Mouse (Mus musculus): Measurements from ENCODE around the gene Cep85l. TPM values are rescaled to one million over a fixed set of nuclear protein-coding genes. Genes with fewer than 3 reads are reported as not detected.

Cep85l gene
- polyA plus RNA-seq, 1 experiment from 2014 or later, result 2.0 TPM

GRCm38 (mm10) chr10:53414092-53415085, 34.6 kb upstream of the Cep85l start:
- no peak overlapping the region for H3K9ac ChIP-seq
- H3K27me3 ChIP-seq, result no peaks in the 10 kb centered on the region
- no peak overlapping the region for H3K4me3 ChIP-seq (replicated peaks)
- H3K4me2 ChIP-seq, result no peak overlapping the region
- no peaks in the 10 kb centered on the region for H3K36me3 ChIP-seq (replicated peaks)
- no peaks in the 10 kb centered on the region; the same call in 1 of the 2 replicates for H3K4me1 ChIP-seq (replicated peaks)
- no peaks in the 10 kb centered on the region for H3K9me3 ChIP-seq (replicated peaks)
- no peak for ATAC-seq (ENCODE audit: insufficient read depth)
- 38% methylated on average over 6 of the region's 6 CpGs for WGBS (ENCODE audit: insufficient replicate concordance)
- H3K27ac ChIP-seq (replicated peaks), result no peak overlapping the region

- Histone ChIP-seq H3K4me3 (replicated peaks) (no peak overlapping the region), H3K27ac (replicated peaks) (no peak overlapping the region), H3K4me2 (no peak overlapping the region), H3K36me3 (replicated peaks) (no peaks in the 10 kb centered on the region), H3K9ac (no peak overlapping the region), H3K9me3 (replicated peaks) (no peaks in the 10 kb centered on the region), H3K27me3 (no peaks in the 10 kb centered on the region), H3K4me1 (replicated peaks) (no peaks in the 10 kb centered on the region; the same call in 1 of the 2 replicates)
- ATAC-seq (ENCODE audit: insufficient read depth), result no peak
- WGBS (ENCODE audit: insufficient replicate concordance), result 62% methylated on average over 3 of the region's 3 CpGs
Observed at GRCm38 (mm10) chr10:53412936-53413335, 33.2 kb upstream of the Cep85l start.

GRCm38 (mm10) chr10:53412165-53412564, 32.4 kb upstream of the Cep85l start:
- ATAC-seq (ENCODE audit: insufficient read depth), result no peak
- Histone ChIP-seq H3K27me3 (no peaks in the 10 kb centered on the region), H3K27ac (replicated peaks) (no peak overlapping the region), H3K36me3 (replicated peaks) (no peaks in the 10 kb centered on the region), H3K4me2 (no peak overlapping the region), H3K9me3 (replicated peaks) (no peaks in the 10 kb centered on the region), H3K4me3 (replicated peaks) (no peak overlapping the region), H3K9ac (no peak overlapping the region), H3K4me1 (replicated peaks) (no peaks in the 10 kb centered on the region; the same call in 1 of the 2 replicates)
- 55% methylated on average over 2 of the region's 2 CpGs for WGBS (ENCODE audit: insufficient replicate concordance)

- H3K4me2 ChIP-seq, result no peak overlapping the region
- WGBS (ENCODE audit: insufficient replicate concordance), result 54% methylated on average over 2 of the region's 2 CpGs
- no peaks in the 10 kb centered on the region for H3K36me3 ChIP-seq (replicated peaks)
- H3K27me3 ChIP-seq, result no peaks in the 10 kb centered on the region
- no peaks in the 10 kb centered on the region; the same call in 1 of the 2 replicates for H3K4me1 ChIP-seq (replicated peaks)
- no peak overlapping the region for H3K4me3 ChIP-seq (replicated peaks)
- H3K27ac ChIP-seq (replicated peaks), result no peak overlapping the region
- no peak for ATAC-seq (ENCODE audit: insufficient read depth)
- no peak overlapping the region for H3K9ac ChIP-seq
- no peaks in the 10 kb centered on the region for H3K9me3 ChIP-seq (replicated peaks)
Observed at GRCm38 (mm10) chr10:53410831-53411230, 31.1 kb upstream of the Cep85l start.

- WGBS (ENCODE audit: insufficient replicate concordance), result 65% methylated on average over 4 of the region's 4 CpGs
- 0 out of 2 replicates have a peak, but pooled peaks have one; percentile 28 for ATAC-seq (ENCODE audit: insufficient read depth)
Observed at GRCm38 (mm10) chr10:53407422-53407821, 27.7 kb upstream of the Cep85l start.

GRCm38 (mm10) chr10:53406845-53407244, 27.1 kb upstream of the Cep85l start:
- Histone ChIP-seq H3K4me2 (no peak overlapping the region), H3K4me1 (replicated peaks) (no peaks in the 10 kb centered on the region), H3K4me3 (replicated peaks) (no peak overlapping the region), H3K27me3 (no peaks in the 10 kb centered on the region), H3K9me3 (replicated peaks) (no peaks in the 10 kb centered on the region), H3K36me3 (replicated peaks) (no peaks in the 10 kb centered on the region), H3K9ac (no peak overlapping the region), H3K27ac (replicated peaks) (no peak overlapping the region)
- no peak for ATAC-seq (ENCODE audit: insufficient read depth)
- WGBS (ENCODE audit: insufficient replicate concordance), result 62% methylated on average over 2 of the region's 2 CpGs

More at GRCm38 (mm10) chr10:53407422-53407821, 27.7 kb upstream of the Cep85l start:
- Histone ChIP-seq H3K4me3 (replicated peaks) (no peak overlapping the region), H3K4me2 (no peak overlapping the region), H3K27me3 (no peaks in the 10 kb centered on the region), H3K9me3 (replicated peaks) (no peaks in the 10 kb centered on the region), H3K4me1 (replicated peaks) (no peaks in the 10 kb centered on the region), H3K36me3 (replicated peaks) (no peaks in the 10 kb centered on the region), H3K9ac (no peak overlapping the region), H3K27ac (replicated peaks) (peak overlapping the region; percentile 62)

GRCm38 (mm10) chr10:53402293-53402692, 22.5 kb upstream of the Cep85l start:
- H3K9me3 ChIP-seq (replicated peaks), result no peaks in the 10 kb centered on the region
- no peak for ATAC-seq (ENCODE audit: insufficient read depth)
- no peak overlapping the region for H3K4me3 ChIP-seq (replicated peaks)
- no peaks in the 10 kb centered on the region for H3K36me3 ChIP-seq (replicated peaks)
- H3K4me1 ChIP-seq (replicated peaks), result peaks cover 12% of the 10 kb centered on the region
- no peak overlapping the region for H3K4me2 ChIP-seq
- no peaks in the 10 kb centered on the region for H3K27me3 ChIP-seq
- no peak overlapping the region for H3K9ac ChIP-seq
- no peak overlapping the region for H3K27ac ChIP-seq (replicated peaks)

GRCm38 (mm10) chr10:53399053-53399452, 19.3 kb upstream of the Cep85l start:
- Histone ChIP-seq H3K9ac (no peak overlapping the region), H3K9me3 (replicated peaks) (no peaks in the 10 kb centered on the region), H3K36me3 (replicated peaks) (no peaks in the 10 kb centered on the region), H3K4me1 (replicated peaks) (peaks cover 12% of the 10 kb centered on the region), H3K4me3 (replicated peaks) (no peak overlapping the region), H3K4me2 (0 out of 2 replicates have a peak overlapping the region, but pooled peaks have one; percentile 50), H3K27ac (replicated peaks) (no peak overlapping the region), H3K27me3 (no peaks in the 10 kb centered on the region)
- WGBS (ENCODE audit: insufficient replicate concordance), result 48% methylated on average over 3 of the region's 3 CpGs
- ATAC-seq (ENCODE audit: insufficient read depth), result no peak

- Histone ChIP-seq H3K4me1 (replicated peaks) (peaks cover 12% of the 10 kb centered on the region), H3K27me3 (no peaks in the 10 kb centered on the region), H3K4me2 (peak overlapping the region; percentile 50), H3K9me3 (replicated peaks) (no peaks in the 10 kb centered on the region), H3K27ac (replicated peaks) (peak overlapping the region; percentile 51; the same call in 1 of the 2 replicates), H3K9ac (no peak overlapping the region), H3K36me3 (replicated peaks) (no peaks in the 10 kb centered on the region), H3K4me3 (replicated peaks) (peak overlapping the region; percentile 23)
- ATAC-seq (ENCODE audit: insufficient read depth), result peak; percentile 22; the same call in 1 of the 2 replicates
- WGBS (ENCODE audit: insufficient replicate concordance), result 4% methylated on average over 9 of the region's 9 CpGs
Observed at GRCm38 (mm10) chr10:53398540-53398902, 18.8 kb upstream of the Cep85l start.

GRCm38 (mm10) chr10:53397846-53398539, 18.2 kb upstream of the Cep85l start:
- H3K4me2 ChIP-seq, result peak overlapping the region; percentile 50
- 0 out of 2 replicates have a peak overlapping the region, but pooled peaks have one; percentile 51 for H3K27ac ChIP-seq (replicated peaks)
- WGBS (ENCODE audit: insufficient replicate concordance), result 51% methylated on average over 10 of the region's 10 CpGs
- peak overlapping the region; percentile 23 for H3K4me3 ChIP-seq (replicated peaks)
- H3K4me1 ChIP-seq (replicated peaks), result peaks cover 12% of the 10 kb centered on the region
- H3K9ac ChIP-seq, result no peak overlapping the region
- H3K27me3 ChIP-seq, result no peaks in the 10 kb centered on the region
- H3K36me3 ChIP-seq (replicated peaks), result no peaks in the 10 kb centered on the region
- no peaks in the 10 kb centered on the region for H3K9me3 ChIP-seq (replicated peaks)
- no peak for ATAC-seq (ENCODE audit: insufficient read depth)

Data from liver, embryonic 15.5 days (tissue).